Mouse (Mus musculus) c-Kit-positive CD71-positive TER-119-positive erythroid progenitor cells, embryonic 14.5 days (primary cell): ENCODE measurements at regions not wholly inside any gene's neighbourhood (a gene's known extent, or its start where the extent isn't known, plus 50 kb on each side); places are given as distances from the start of the nearest gene placed in this dataset.
"Not testable (repeated sequence)": the region's sequence is repeated elsewhere in the genome, so short reads cannot be mapped to it uniquely, and the experiment has no call there.

ENCODE experiments used
- DNase-seq: peaks from one replicate; pipeline ENCODE4 v3.0.0-alpha.2; 2013; ENCODE audit warnings: low spot score

DNA sequence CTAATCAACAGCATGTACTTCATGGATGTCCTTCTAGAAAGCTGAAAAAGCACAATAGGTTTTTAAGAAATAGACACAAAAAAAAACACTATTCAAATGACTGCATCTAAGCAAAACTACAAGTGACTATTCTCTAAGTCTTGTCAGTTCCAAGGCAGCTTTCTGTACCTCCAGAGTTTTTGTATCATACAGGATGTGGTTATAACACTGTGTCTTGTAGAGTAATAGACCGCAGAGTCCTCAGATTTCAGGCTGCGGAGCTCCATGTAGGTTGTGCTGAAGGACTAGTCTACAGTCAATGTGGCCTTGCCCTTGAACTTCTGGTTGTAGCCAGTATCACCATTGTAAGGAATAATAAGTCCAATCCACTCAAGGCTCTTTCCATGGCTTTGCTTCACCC lies 1137.7 kb upstream of the Zfp386 start:
- not testable (repeated sequence) for DNase-seq

DNA sequence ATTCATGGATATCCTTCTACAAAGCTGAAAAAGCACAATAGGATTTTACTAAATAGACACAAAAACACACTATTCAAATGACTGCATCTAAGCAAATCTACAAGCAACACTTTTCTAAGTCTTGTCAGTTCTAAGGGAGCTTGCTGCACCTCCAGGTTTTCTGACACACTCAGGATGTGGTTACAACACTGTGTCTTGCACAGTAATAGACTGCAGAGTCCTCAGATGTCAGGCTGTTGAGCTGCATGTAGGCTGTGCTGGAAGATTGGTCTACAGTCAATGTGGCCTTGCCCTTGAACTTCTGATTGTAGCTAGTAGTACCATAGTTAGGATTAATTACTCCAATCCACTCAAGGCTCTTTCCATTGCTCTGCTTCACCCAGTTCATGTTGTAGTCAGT lies 1133.1 kb upstream of the Zfp386 start:
- DNase-seq = not testable (repeated sequence)

- no peak for DNase-seq
Measured at GRCm38 (mm10) chr12:114927691-114928090, 1119.8 kb upstream of the Zfp386 start.

GRCm38 (mm10) chr12:114932158-114932557 lies 1115.4 kb upstream of the Zfp386 start:
- no peak for DNase-seq

DNA sequence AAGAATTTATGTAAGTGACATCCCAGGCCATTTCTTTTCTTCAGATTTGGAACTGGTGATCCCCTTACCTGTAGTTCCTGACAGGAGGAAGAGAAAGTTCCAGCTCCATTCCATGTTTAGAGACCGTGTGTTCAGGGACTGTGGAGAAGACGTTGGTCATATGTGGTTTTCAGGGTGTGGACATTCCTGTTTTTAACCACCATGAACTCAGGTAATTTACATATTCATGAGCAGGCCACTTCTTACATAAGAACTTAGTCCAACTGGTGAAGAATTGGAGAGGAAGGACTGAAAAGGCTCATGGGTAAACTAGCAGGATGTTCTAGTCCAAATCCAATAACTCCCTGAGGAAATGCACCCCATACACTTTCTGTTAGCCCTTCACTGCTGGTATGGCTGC lies 1114.9 kb upstream of the Zfp386 start:
- DNase-seq = no peak

GRCm38 (mm10) chr12:114936865-114937264 lies 1110.7 kb upstream of the Zfp386 start:
- DNase-seq = not testable (repeated sequence)

- no peak for DNase-seq
Measured at GRCm38 (mm10) chr12:114939576-114939975, 1107.9 kb upstream of the Zfp386 start.

DNA sequence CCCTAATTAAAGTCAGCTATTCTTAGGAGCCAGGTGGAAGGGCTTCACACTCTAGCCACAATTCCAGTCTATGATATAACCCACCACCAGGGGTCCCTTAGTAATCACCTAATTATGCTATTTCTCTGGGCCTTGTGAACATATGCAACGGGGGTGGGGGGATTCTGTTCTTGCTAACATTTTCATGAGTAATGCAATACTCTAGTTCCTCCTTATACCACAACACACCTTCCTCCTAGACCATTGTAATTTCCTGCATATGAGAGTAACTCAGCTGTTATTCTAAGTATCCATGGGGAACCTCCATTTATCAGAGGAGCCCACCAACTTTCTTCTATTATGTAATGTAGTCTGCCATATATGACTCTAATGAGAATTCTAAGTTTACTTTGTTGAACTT lies 1085.4 kb upstream of the Zfp386 start:
- DNase-seq = no peak

GRCm38 (mm10) chr12:114964251-114964650 lies 1083.3 kb upstream of the Zfp386 start:
- not testable (repeated sequence) for DNase-seq

- DNase-seq = no peak
Measured at GRCm38 (mm10) chr12:114981476-114982136, 1065.9 kb upstream of the Zfp386 start.

DNA sequence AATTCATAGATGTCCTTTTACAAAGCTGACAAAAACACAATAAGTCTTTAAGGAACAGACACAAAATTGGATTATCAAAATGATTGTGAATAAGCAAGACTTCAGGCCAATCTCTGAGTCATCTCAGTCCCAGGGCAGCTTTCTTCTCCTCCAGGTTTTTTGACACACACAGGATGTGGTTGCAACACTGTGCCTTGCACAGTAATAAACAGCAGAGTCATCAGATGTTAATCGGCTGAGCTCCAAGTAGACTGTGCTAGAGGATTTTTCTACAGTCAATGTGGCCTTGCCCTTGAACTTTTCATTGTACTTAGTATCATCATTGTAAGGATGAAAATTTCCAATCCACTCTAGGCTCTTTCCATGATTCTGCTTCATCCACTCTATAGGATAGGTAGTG lies 1056.6 kb upstream of the Zfp386 start:
- DNase-seq = no peak

GRCm38 (mm10) chr12:114996817-114997216 lies 1050.7 kb upstream of the Zfp386 start:
- DNase-seq = no peak

DNA sequence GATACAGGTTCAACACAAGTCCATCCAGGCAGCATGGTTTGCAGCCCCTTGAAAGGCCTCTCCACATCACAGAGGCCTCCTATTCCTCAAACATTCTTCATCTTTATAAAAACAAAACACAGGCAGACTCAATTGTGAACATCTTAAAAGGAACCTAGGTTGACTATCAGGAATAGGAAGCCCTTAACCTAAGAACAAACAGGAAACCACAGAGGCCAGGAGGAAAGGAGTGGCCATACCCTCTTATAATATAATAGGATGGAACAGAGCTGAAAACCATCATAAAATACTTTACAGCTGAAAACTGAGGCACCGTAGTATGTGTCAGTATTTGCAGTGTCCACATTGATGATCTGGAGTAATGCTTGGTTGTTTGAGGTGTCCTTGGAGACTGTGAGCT lies 1044.4 kb upstream of the Zfp386 start:
- DNase-seq = no peak

GRCm38 (mm10) chr12:115008434-115008833 lies 1039.1 kb upstream of the Zfp386 start:
- no peak for DNase-seq

- no peak for DNase-seq
Measured at GRCm38 (mm10) chr12:115012751-115013150, 1034.8 kb upstream of the Zfp386 start.

- no peak for DNase-seq
Measured at GRCm38 (mm10) chr12:115023742-115024141, 1023.8 kb upstream of the Zfp386 start.

DNA sequence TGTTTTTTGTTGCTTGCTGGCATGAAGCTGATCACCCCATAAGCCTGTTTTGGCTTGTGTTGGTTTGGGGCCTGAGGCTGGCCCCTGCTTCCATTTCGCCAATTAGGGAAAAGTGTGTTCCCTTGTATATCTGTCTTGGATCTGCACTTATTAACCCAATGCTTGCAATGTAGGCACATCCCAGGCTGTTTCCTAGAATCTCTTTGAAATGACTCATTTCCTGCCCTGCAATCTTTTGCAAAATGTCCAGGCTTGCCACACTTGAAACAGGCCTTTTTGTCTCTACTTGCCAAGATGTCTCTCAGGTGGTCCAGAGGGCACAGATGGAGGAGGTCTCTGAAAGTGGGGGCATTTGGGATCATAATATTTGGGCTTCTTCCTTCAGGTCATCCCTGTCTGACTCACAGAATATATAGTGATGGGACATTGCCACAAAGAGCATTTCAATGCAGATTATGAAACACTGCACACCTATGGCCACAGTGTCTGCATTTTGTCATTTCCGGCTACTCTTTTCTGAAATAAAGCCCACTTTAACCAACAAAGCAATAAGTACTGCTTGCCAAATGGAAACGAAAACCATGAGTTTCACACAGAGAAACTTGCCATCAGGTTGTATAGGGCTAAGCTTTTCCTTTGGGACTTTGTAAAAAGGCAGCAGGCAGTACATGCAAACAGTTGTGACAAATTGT lies 1012.9 kb upstream of the Zfp386 start:
- DNase-seq = no peak

GRCm38 (mm10) chr12:115055080-115055479 lies 992.4 kb upstream of the Zfp386 start:
- DNase-seq = no peak

DNA sequence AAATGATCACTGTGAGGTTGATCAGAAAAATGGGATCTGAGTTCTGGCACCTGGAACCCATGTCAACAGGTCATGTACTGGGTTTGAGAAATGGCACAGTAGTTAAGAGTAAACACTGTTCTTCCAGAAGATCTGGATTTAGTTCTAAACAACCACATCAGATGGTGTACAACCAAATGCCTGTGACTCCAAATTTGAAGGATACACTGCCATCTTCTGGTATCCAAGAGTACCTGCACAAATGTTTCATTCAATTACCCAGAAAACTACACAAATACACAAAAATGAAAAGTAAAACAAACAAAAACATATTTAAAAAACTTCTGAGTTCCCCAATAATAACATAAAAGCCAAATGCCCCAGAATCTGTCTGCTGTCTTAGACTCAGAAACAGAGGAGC lies 987.6 kb upstream of the Zfp386 start:
- not testable (repeated sequence) for DNase-seq

DNA sequence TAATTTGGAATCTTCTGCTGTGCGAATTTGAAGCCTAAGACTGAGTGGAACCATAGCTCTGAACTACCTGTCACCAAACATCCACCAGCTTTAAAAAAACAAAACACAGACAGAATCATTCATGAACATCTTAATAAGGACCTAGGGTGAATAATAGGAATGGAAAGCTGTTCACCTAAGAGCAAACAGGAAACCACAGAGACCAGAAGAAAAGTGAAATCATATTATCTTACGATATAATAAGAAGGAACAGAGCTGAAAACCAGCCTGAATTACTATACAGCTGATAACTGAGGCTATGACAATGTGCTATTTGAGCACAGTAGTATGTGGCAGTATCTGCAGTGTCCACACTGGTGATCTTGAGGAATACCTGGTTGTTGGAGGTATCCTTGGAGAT lies 980.3 kb upstream of the Zfp386 start:
- DNase-seq = no peak

DNA sequence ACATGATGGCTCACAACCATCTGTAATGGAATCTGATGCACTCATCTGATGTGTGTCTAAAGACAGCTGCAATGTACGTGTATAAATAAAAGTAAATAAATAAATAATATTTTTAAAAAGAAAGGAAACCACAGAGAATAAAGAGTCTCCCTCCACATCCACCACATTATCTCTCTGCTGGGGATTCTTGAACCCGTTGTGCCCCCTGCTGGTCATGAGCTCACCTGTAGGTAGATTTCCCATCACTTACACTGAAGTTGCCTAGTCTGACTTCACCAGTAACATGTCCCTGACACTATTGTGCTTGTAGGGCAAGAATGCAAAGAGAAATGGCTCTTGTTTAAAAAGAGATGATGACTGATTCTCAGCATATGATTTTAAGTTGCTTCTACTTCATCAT lies 956.1 kb upstream of the Zfp386 start:
- DNase-seq = not testable (repeated sequence)

- no peak for DNase-seq
Measured at GRCm38 (mm10) chr12:115109742-115110141, 937.8 kb upstream of the Zfp386 start.

- not testable (repeated sequence) for DNase-seq
Measured at GRCm38 (mm10) chr12:115119134-115119826, 928.2 kb upstream of the Zfp386 start.
